Mouse (Mus musculus) hindbrain, embryonic 11.5 days (tissue): Measurements from ENCODE around the gene Slc9a9. TPM values are rescaled to one million over a fixed set of nuclear protein-coding genes. Genes with fewer than 3 reads are reported as not detected.

Experiments
- ATAC-seq: fragments of 200-750 bp; cut with Nextera tagmentation; 2 replicates; pipeline ENCODE4 v1.8.0; 2017; ENCODE audit warnings: mild to moderate bottlenecking, moderate TSS enrichment, moderate library complexity; ENCODE audit not compliant: low FRiP score
- DNase-seq: peaks from one replicate; pipeline ENCODE4 v3.0.0-alpha.2; 2015; ENCODE audit warnings: low spot score
- H3K27ac ChIP-seq: fragments of 300-500 bp; sonication (generic); 2 replicates; pipeline ENCODE4 v1.5.1; 2014; ENCODE audit warnings: mild to moderate bottlenecking, low read depth, low read length
- H3K27me3 ChIP-seq: fragments of 300-500 bp; sonication (generic); 2 replicates; pipeline ENCODE4 v1.6.1; 2014; ENCODE audit warnings: mild to moderate bottlenecking, low read length, moderate library complexity, mixed read lengths; ENCODE audit not compliant: control insufficient read depth, insufficient read depth
- H3K36me3 ChIP-seq: fragments of 300-500 bp; sonication (generic); 2 replicates; pipeline ENCODE4 v1.6.1; 2014; ENCODE audit warnings: mild to moderate bottlenecking, low read length, moderate library complexity, mixed read lengths; ENCODE audit not compliant: control insufficient read depth, insufficient read depth
- H3K4me1 ChIP-seq: fragments of 300-500 bp; sonication (generic); replicated peaks from 2 replicates; pipeline ENCODE4 v1.6.1; 2014; ENCODE audit warnings: low read length, mixed read lengths; ENCODE audit not compliant: control insufficient read depth, insufficient read depth
- H3K4me2 ChIP-seq: fragments of 300-500 bp; sonication (generic); replicated peaks from 2 replicates; pipeline ENCODE4 v1.6.1; 2014; ENCODE audit warnings: mild to moderate bottlenecking, low read depth, low read length
- H3K4me3 ChIP-seq: fragments of 300-500 bp; sonication (generic); 2 replicates; pipeline ENCODE4 v1.5.1; 2014; ENCODE audit warnings: low read depth, low read length
- H3K9ac ChIP-seq: fragments of 300-500 bp; sonication (generic); 2 replicates; pipeline ENCODE4 v1.6.1; 2014; ENCODE audit warnings: low read depth, low read length
- H3K9me3 ChIP-seq: fragments of 300-500 bp; sonication (generic); 2 replicates; pipeline ENCODE4 v1.6.1; 2016; ENCODE audit warnings: low read length; ENCODE audit not compliant: control insufficient read depth
- WGBS: fragments of 180-500 bp; shearing (Covaris S2); extraction: QIAGEN DNeasy Blood & Tissue Kit; methylation state at CpG from one replicate; pipeline ENCODE4 v1.1.7; 2014; 5-methylcytosine and 5-hydroxymethylcytosine counted together
- polyA plus RNA-seq: library from polyadenylated mRNA; unstranded; fragments of >200 nt; fragmentation: Nextera tagmentation; extraction: Ambion mirVana; gene quantifications from 2 replicates; pipeline ENCODE4 v1.2.1, GENCODE M21; 2014

Slc9a9 gene
- polyA plus RNA-seq, 1 experiment from 2014 or later = 3.8 TPM

- ATAC-seq (no peak), DNase-seq (no peak)
- no peak overlapping the region for H3K9ac ChIP-seq
- no peak overlapping the region for H3K27ac ChIP-seq
- H3K36me3 ChIP-seq = no peaks in the 10 kb centered on the region
- H3K4me2 ChIP-seq = no peak overlapping the region
- H3K4me1 ChIP-seq = no peaks in the 10 kb centered on the region
- H3K4me3 ChIP-seq = no peak overlapping the region
- no peaks in the 10 kb centered on the region for H3K9me3 ChIP-seq
- no peaks in the 10 kb centered on the region for H3K27me3 ChIP-seq
These were observed 133.4 kb downstream of the Slc9a9 start for GRCm38 (mm10) chr9:94803073-94803472.

- H3K9ac ChIP-seq = no peak overlapping the region
- no peak overlapping the region for H3K4me3 ChIP-seq
- H3K27me3 ChIP-seq = no peaks in the 10 kb centered on the region
- ATAC-seq = no peak
- WGBS = 77% methylated on average over 8 of the region's 8 CpGs
- H3K4me2 ChIP-seq = no peak overlapping the region
- H3K4me1 ChIP-seq = no peaks in the 10 kb centered on the region
- H3K27ac ChIP-seq = no peak overlapping the region
- H3K9me3 ChIP-seq = no peaks in the 10 kb centered on the region
- no peaks in the 10 kb centered on the region for H3K36me3 ChIP-seq
- DNase-seq = no peak
These were observed 135.8 kb downstream of the Slc9a9 start for GRCm38 (mm10) chr9:94805506-94805905.

- no peak overlapping the region for H3K4me3 ChIP-seq
- H3K9ac ChIP-seq = no peak overlapping the region
- no peaks in the 10 kb centered on the region for H3K9me3 ChIP-seq
- H3K4me2 ChIP-seq = no peak overlapping the region
- H3K36me3 ChIP-seq = no peaks in the 10 kb centered on the region
- H3K27ac ChIP-seq = no peak overlapping the region
- no peaks in the 10 kb centered on the region for H3K4me1 ChIP-seq
- ATAC-seq (no peak), DNase-seq (peak; percentile 5)
- H3K27me3 ChIP-seq = no peaks in the 10 kb centered on the region
- 56% methylated on average over 5 of the region's 5 CpGs for WGBS
These were observed 145.8 kb downstream of the Slc9a9 start for GRCm38 (mm10) chr9:94815518-94815917.

DNA sequence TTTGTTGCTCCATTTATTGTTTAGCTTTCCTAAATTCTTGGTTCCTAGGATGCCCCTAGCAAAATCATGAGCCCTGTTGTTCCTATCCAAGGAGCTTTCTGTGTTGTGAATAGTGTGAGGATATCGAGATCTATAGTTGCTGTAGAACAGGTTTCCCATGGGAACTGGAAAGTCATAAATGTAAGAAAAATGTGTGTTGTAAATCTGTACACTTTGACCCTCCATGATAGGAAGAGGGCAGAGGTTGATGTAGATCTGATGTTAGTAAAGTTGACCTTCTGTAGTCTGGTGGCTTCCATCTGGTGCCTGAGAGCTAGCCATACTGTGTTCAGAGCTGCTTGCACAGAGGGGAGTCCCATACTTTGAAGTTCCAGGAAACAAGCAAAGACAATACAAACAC, 151.6 kb downstream of the Slc9a9 start:
- no peaks in the 10 kb centered on the region for H3K9me3 ChIP-seq
- no peak overlapping the region for H3K4me2 ChIP-seq
- H3K4me3 ChIP-seq = no peak overlapping the region
- DNase-seq = no peak
- H3K9ac ChIP-seq = no peak overlapping the region
- H3K27ac ChIP-seq = no peak overlapping the region
- H3K4me1 ChIP-seq = no peaks in the 10 kb centered on the region
- no peaks in the 10 kb centered on the region for H3K27me3 ChIP-seq
- no peaks in the 10 kb centered on the region for H3K36me3 ChIP-seq
- WGBS = 55% methylated on average over 1 of the region's 1 CpGs
- no peak for ATAC-seq

GRCm38 (mm10) chr9:94833836-94834235, 164.1 kb downstream of the Slc9a9 start:
- Histone ChIP-seq H3K36me3 (no peaks in the 10 kb centered on the region), H3K27me3 (no peaks in the 10 kb centered on the region), H3K9me3 (no peaks in the 10 kb centered on the region), H3K4me3 (no peak overlapping the region), H3K9ac (no peak overlapping the region), H3K4me2 (no peak overlapping the region), H3K27ac (no peak overlapping the region), H3K4me1 (no peaks in the 10 kb centered on the region)
- ATAC-seq (no peak), DNase-seq (no peak)
- 85% methylated on average over 1 of the region's 1 CpGs for WGBS

DNA sequence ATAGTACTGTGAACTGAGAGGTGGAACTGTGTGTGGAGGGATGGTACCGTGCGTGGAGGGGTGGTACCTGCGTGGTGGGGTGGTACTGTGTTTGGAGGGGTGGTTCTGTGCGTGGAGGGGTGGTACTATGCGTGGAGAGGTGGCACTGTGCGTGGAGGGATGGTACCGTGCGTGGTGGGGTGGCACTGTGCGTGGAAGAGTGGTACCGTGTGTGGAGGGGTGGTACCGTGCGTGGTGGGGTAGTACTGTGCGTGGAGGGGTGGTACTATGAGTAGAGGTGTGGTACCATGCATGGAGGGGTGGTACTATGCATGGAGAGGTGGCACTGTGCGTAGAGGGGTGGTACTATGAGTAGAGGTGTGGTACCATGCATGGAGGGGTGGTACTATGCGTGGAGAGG, 167.7 kb downstream of the Slc9a9 start:
- Histone ChIP-seq H3K36me3 (no peaks in the 10 kb centered on the region), H3K9ac (no peak overlapping the region), H3K9me3 (no peaks in the 10 kb centered on the region), H3K27me3 (no peaks in the 10 kb centered on the region), H3K4me1 (no peaks in the 10 kb centered on the region), H3K4me3 (no peak overlapping the region), H3K27ac (no peak overlapping the region), H3K4me2 (no peak overlapping the region)
- WGBS = 96% methylated on average over 15 of the region's 15 CpGs
- ATAC-seq (peak; percentile 57), DNase-seq (no peak)

- H3K9me3 ChIP-seq = no peaks in the 10 kb centered on the region
- ATAC-seq (peak; percentile 77), DNase-seq (peak; percentile 7)
- H3K4me1 ChIP-seq = no peaks in the 10 kb centered on the region
- no peaks in the 10 kb centered on the region for H3K36me3 ChIP-seq
- WGBS = 59% methylated on average over 8 of the region's 8 CpGs
- no peak overlapping the region for H3K4me2 ChIP-seq
- H3K4me3 ChIP-seq = no peak overlapping the region
- no peaks in the 10 kb centered on the region for H3K27me3 ChIP-seq
- no peak overlapping the region for H3K27ac ChIP-seq
- no peak overlapping the region for H3K9ac ChIP-seq
These were observed 168.8 kb downstream of the Slc9a9 start for GRCm38 (mm10) chr9:94838479-94839031.

GRCm38 (mm10) chr9:94839204-94839603, 169.5 kb downstream of the Slc9a9 start:
- ATAC-seq = 0 out of 2 replicates have a peak, but pooled peaks have one; percentile 8

DNA sequence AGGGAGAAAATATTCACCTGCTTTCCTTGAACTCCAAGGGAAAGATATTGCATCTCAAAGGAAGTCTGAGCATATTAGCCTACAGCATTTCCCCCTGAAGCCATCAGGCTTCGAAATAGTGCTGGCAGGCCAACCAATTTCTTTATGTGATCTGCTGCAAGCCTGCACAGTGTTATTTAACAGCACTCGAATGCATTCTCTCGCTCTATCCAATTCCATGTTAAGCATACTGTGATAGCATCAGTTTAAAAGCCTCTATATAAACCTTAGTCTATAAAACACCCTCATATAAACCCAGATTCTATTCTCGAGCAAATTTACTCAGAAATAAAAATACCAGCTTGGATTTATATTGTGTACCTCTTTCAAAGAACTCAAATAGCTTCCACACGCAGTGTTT, 170.7 kb downstream of the Slc9a9 start:
- Histone ChIP-seq H3K9ac (no peak overlapping the region), H3K27ac (no peak overlapping the region), H3K4me3 (no peak overlapping the region), H3K27me3 (no peaks in the 10 kb centered on the region), H3K36me3 (no peaks in the 10 kb centered on the region), H3K4me1 (no peaks in the 10 kb centered on the region), H3K4me2 (no peak overlapping the region), H3K9me3 (no peaks in the 10 kb centered on the region)
- DNase-seq = no peak
- WGBS = 86% methylated on average over 5 of the region's 5 CpGs
- no peak for ATAC-seq

More at GRCm38 (mm10) chr9:94839204-94839603, 169.5 kb downstream of the Slc9a9 start:
- 73% methylated on average over 11 of the region's 11 CpGs for WGBS
- no peak overlapping the region for H3K27ac ChIP-seq
- H3K9me3 ChIP-seq = no peaks in the 10 kb centered on the region
- no peak for DNase-seq
- H3K4me1 ChIP-seq = no peaks in the 10 kb centered on the region
- no peak overlapping the region for H3K4me2 ChIP-seq
- H3K27me3 ChIP-seq = no peaks in the 10 kb centered on the region
- H3K4me3 ChIP-seq = no peak overlapping the region
- no peaks in the 10 kb centered on the region for H3K36me3 ChIP-seq
- no peak overlapping the region for H3K9ac ChIP-seq
